Mouse (Mus musculus) lung, postnatal 14 days (tissue): ENCODE measurements at regions not wholly inside any gene's neighbourhood (a gene's known extent, or its start where the extent isn't known, plus 50 kb on each side); places are given as distances from the start of the nearest gene placed in this dataset.

ENCODE experiments used
- DNase-seq: peaks from one replicate; pipeline ENCODE4 v3.0.0; 2021

- peak; percentile 2 for DNase-seq
These were observed 59.8 kb upstream of the Nrg3 start for GRCm38 (mm10) chr14:39532689-39533088.
